Mouse (Mus musculus) left cerebral cortex, adult 11 months (tissue): Measurements from ENCODE around the gene Plekhm3.

Experiments used
- DNase-seq: peaks from one replicate; pipeline ENCODE4 v3.0.0; 2022; ENCODE audit warnings: low spot score

Gene Plekhm3

DNA sequence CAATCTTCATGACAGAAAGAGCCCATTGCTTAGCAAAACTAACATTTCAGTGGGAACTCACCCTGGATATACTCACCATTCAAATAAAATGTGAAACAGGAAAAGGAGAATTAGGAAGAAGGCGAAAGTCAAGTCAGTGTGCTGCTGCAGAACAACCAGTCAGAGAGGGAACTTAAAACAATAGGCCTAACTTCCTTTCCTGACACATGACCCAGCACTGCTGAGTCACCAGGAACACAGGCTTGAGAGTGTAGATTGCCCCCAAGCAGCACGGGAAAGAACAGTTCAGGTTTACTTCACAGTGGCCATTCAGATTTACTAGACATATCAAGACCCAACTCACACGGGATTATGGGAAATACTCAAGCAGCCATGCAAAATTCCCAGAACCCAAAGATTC, 80.3 kb downstream of the Plekhm3 start:
- no peak for DNase-seq

GRCm38 (mm10) chr1:64875712-64876111, 80.9 kb downstream of the Plekhm3 start:
- DNase-seq, result no peak

- DNase-seq, result no peak
Measured at GRCm38 (mm10) chr1:64875156-64875555, 81.5 kb downstream of the Plekhm3 start.

DNA sequence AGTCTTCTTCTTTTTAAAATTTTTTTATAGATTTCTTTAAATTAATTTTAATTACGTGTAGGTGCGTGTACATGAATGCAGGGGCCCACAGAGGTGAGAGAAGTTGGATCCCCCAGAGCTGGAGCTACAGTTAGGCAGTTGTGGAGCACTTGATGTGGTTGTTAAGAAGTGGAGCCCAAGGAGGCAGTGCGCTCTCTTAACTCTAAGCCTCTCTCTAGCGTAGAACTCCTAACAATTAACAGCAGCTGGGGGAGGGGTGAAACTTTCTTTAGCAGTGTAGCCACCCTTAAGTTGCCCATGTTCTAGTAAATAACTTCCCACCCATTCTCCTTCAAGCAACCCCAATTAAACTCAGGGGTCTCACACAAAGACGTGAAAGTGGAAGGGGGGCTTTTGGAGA, 84.7 kb downstream of the Plekhm3 start:
- no peak for DNase-seq

- DNase-seq, result no peak
Measured at GRCm38 (mm10) chr1:64867684-64868083, 88.9 kb downstream of the Plekhm3 start.

GRCm38 (mm10) chr1:64866140-64866539, 90.5 kb downstream of the Plekhm3 start:
- no peak for DNase-seq

GRCm38 (mm10) chr1:64860235-64860920, 96.2 kb downstream of the Plekhm3 start:
- DNase-seq, result no peak

DNA sequence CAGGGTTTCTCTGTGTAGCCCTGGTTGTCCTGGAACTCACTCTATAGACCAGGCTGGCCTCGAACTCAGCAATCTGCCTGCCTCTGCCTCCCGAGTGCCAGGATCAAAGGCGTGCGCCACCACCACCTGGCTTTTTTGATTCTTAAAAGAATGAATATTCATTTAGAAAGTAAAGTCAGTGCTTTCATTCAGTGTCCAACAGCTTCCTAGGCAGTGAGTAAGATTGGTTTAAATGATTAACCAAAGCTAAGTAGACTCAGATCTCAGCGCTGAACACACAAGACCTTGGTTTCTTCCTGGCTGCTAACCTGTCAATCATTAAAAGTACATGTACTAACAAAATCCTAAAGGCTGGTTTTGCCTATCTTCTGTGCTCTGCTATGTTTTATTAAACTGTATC, 96.8 kb downstream of the Plekhm3 start:
- no peak for DNase-seq

- DNase-seq, result no peak
Measured at GRCm38 (mm10) chr1:64854835-64855234, 101.8 kb downstream of the Plekhm3 start.

- DNase-seq, result no peak
Measured at GRCm38 (mm10) chr1:64853738-64854730, 102.6 kb downstream of the Plekhm3 start.

GRCm38 (mm10) chr1:64853244-64853643, 103.4 kb downstream of the Plekhm3 start:
- no peak for DNase-seq

GRCm38 (mm10) chr1:64852272-64852671, 104.4 kb downstream of the Plekhm3 start:
- no peak for DNase-seq

DNA sequence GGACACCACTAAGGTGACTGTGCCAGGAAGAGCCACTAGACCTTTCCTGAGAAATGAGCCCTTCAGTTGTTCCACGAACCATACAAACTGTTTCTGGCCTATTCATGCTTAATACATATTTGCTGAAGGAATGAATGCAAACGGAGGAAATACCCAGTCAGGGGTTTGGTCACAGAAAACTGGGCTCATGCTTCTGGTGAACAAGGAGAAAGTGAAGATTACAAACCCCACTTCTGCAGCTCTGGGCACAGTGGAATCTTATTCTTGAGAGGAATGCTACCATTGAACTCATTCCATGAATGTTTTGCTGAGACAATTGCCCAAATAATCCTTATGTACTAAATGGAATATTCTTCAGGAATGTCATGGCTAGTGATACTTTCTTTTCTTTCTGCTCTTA, 106.3 kb downstream of the Plekhm3 start:
- DNase-seq, result no peak

DNA sequence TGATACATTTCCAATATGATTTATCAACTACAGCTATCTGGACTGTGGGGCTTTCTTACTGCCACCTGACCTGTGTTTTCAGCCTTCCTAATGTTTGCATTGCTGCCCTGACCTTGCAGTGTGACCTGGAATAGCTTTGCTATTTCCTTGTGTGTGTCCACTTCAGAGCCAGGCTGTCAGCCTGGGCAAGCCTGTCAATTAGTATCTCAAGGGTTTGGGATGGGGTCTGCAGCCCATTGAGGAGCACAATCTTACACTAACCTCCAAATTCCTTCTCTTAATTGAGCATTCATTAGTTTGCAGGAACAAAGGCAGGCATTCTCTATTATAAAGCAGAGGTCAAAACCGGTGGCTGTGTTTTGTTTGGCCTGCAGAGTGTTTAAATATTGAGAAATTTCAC, 107.6 kb downstream of the Plekhm3 start:
- DNase-seq, result no peak

DNA sequence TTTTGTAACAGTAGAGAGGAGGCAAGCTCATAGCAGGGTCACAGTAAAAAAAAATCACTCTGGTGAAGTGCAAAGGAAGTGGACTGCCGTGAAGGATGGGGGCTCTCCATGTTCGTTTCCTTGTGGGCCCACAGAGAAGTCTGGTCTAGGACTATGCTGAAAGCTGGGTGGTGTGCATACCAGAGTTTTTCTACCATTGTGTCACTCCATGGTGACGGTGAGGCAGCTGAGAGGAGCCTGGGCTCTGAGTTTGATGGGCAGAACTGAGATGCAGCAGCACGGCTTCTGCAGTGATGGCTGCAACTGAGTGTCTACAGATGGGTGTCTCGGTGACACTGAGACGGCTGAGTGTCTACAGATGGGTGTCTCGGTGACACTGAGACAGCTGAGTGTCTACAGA, 108.5 kb downstream of the Plekhm3 start:
- no peak for DNase-seq

DNA sequence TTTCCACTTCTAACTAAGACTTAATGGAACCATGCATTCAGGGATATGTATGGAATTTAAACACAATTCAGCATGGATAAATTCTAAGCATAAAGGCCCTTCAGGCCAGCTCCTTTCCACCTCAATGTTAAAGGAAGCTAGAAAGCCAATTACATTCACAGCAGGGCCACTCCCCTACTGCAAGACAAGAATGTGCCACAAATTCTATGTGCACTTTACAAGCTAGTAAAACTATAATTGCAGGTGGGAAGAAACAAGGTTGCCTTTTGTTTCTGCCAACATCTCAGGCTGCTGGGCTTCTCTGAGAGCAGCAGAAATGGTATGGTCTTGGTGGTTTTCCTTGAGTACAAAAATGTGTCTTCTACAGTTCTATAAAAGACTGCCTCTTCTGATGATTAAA, 109.1 kb downstream of the Plekhm3 start:
- no peak for DNase-seq

DNA sequence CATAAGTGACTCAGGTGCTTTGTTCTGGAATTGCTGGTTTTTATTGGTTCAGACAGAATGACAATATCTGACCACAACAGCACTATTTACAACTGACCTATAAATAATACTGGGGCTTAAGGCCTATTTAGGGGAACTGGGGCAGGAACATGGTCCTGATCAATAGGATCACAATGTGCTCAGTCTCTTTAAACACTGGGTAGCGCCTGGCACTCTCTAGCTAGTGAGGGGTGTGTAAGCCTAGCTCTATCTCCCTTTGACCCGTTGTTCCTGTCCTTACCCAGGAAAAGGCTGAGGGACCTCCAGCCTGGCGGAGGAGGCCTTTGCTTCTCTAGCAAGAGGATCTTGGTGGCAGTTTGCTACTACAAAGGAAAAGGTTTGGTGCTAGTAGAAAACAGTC, 111.6 kb downstream of the Plekhm3 start:
- DNase-seq, result no peak

GRCm38 (mm10) chr1:64843900-64844616, 112.6 kb downstream of the Plekhm3 start:
- DNase-seq, result no peak

DNA sequence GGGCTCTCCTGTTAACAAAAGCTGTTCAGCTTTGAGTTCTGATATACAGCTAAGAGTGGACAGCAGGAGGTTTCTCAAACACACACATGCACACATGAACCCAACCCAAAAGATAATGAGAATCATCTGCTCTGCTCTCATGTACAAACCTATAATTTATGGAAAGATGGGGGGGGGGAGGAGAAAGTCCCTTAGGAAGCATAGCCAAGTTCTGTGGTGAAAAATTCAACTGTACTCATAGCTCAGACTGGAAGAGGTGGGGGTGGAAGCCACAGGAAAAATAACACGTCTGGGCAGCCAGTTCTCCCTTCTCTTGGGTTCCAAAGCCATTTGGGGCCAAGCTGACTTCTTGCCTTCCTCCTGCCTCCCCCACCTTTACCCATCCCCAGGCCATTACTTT, 115.7 kb downstream of the Plekhm3 start:
- DNase-seq, result no peak

GRCm38 (mm10) chr1:64836584-64836983, 120.0 kb downstream of the Plekhm3 start:
- no peak for DNase-seq

- no peak for DNase-seq
Measured at GRCm38 (mm10) chr1:64836114-64836513, 120.5 kb downstream of the Plekhm3 start.

GRCm38 (mm10) chr1:64831552-64831951, 125.1 kb downstream of the Plekhm3 start:
- no peak for DNase-seq

DNA sequence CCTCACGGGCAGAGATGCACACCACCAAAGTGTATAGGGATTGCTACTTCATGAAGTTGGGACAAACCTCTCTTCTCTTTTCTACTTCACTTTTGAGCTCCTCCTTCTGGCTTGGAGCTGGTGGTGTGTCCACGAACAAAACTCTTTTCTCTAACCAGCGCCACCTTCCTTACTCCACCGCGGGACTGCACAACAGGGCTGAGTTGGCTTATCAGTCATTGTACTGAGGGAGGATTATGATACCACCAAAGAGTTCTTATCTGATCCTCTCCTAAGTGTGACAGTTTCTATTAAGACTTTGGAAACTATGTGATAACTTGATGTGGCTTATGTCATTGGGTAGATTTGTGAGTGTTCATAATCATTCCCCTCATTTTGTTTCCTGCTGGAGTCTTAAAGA, 129.2 kb downstream of the Plekhm3 start:
- no peak for DNase-seq
